Mouse (Mus musculus): ENCODE data around the gene Exd2.

DNA sequence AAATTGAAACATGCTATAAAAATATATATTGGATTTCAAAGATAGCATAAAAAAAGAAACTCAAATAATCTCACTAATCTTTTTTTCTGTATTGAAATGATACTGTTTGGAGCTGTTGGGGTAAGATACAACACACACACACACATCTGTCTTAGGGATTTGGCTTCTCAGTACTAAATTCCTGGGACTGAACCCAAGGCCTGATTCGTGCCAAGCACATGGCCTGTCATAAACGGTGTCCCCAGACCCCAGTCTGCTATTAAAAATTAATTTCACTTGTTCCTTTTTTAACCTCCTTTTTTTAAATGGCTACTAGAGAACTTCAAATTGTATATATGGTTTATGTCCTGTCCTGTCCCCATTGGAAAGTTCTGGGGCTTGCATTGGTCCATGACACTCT lies 67.2 kb downstream of the Exd2 start:
- TF ChIP-seq CTCF (IDR thresholded peaks at IDR 0.05; ENCODE audit: low read depth) (no peak), EP300 (IDR thresholded peaks at IDR 0.05; ENCODE audit: low read depth) (no peak)
